Mouse (Mus musculus) forebrain, embryonic 11.5 days (tissue): ENCODE data around the gene Slc38a7. TPM values are rescaled to one million over a fixed set of nuclear protein-coding genes. Genes with fewer than 3 reads are reported as not detected.

Experiments used
- ATAC-seq: fragments of 200-750 bp; cut with Nextera tagmentation; replicated peaks from 2 replicates; pipeline ENCODE4 v1.8.0; 2017; ENCODE audit warnings: moderate TSS enrichment; ENCODE audit not compliant: low FRiP score
- DNase-seq: peaks from one replicate; pipeline ENCODE4 v3.0.0-alpha.2; 2017; ENCODE audit warnings: low spot score
- H3K27ac ChIP-seq: fragments of 300-500 bp; sonication (generic); 2 replicates; pipeline ENCODE4 v1.5.1; 2014; ENCODE audit warnings: low read depth, low read length
- H3K27me3 ChIP-seq: fragments of 300-500 bp; sonication (generic); 2 replicates; pipeline ENCODE4 v1.6.1; 2014; ENCODE audit warnings: mild to moderate bottlenecking, low read length, mixed read lengths; ENCODE audit not compliant: control insufficient read depth, insufficient read depth
- H3K36me3 ChIP-seq: fragments of 300-500 bp; sonication (generic); 2 replicates; pipeline ENCODE4 v1.6.1; 2014; ENCODE audit warnings: mild to moderate bottlenecking, low read length, moderate library complexity, mixed read lengths; ENCODE audit not compliant: control insufficient read depth, insufficient read depth
- H3K4me1 ChIP-seq: fragments of 300-500 bp; sonication (generic); replicated peaks from 2 replicates; pipeline ENCODE4 v1.6.1; 2014; ENCODE audit warnings: low read length, mixed read lengths; ENCODE audit not compliant: control insufficient read depth, insufficient read depth
- H3K4me2 ChIP-seq: fragments of 300-500 bp; sonication (generic); 2 replicates; pipeline ENCODE4 v1.6.1; 2014; ENCODE audit warnings: low read depth, mild to moderate bottlenecking, low read length, moderate library complexity, mixed read lengths; ENCODE audit not compliant: severe bottlenecking
- H3K4me3 ChIP-seq: fragments of 300-500 bp; sonication (generic); 2 replicates; pipeline ENCODE4 v1.5.1; 2014; ENCODE audit warnings: low read depth, low read length
- H3K9ac ChIP-seq: fragments of 300-500 bp; sonication (generic); 2 replicates; pipeline ENCODE4 v1.6.1; 2014; ENCODE audit warnings: low read length
- H3K9me3 ChIP-seq: fragments of 300-500 bp; sonication (generic); 2 replicates; pipeline ENCODE4 v1.6.1; 2016; ENCODE audit warnings: low read length, mixed read lengths; ENCODE audit not compliant: control insufficient read depth
- WGBS: fragments of 180-500 bp; shearing (Covaris S2); extraction: QIAGEN DNeasy Blood & Tissue Kit; methylation state at CpG from one replicate; pipeline ENCODE4 v1.1.7; 2014; 5-methylcytosine and 5-hydroxymethylcytosine counted together
- polyA plus RNA-seq: library from polyadenylated mRNA; unstranded; fragments of >200 nt; fragmentation: Nextera tagmentation; extraction: Ambion mirVana; gene quantifications from 2 replicates; pipeline ENCODE4 v1.2.1, GENCODE M21; 2014

The Slc38a7 gene
- polyA plus RNA-seq, 1 experiment from 2014 or later = 20.3 TPM

GRCm38 (mm10) chr8:95843968-95844367 lies 9.4 kb downstream of the Slc38a7 start:
- H3K27me3 ChIP-seq = no peaks in the 10 kb centered on the region
- H3K36me3 ChIP-seq = no peaks in the 10 kb centered on the region; the same call in 1 of the 2 replicates
- ATAC-seq (no peak), DNase-seq (no peak)
- H3K9ac ChIP-seq = no peak overlapping the region
- H3K9me3 ChIP-seq = no peaks in the 10 kb centered on the region
- WGBS = 84% methylated on average over 6 of the region's 6 CpGs
- H3K4me3 ChIP-seq = no peak overlapping the region
- H3K4me2 ChIP-seq = no peak overlapping the region
- no peak overlapping the region for H3K27ac ChIP-seq
- H3K4me1 ChIP-seq = no peaks in the 10 kb centered on the region

GRCm38 (mm10) chr8:95841436-95841835 lies 11.9 kb downstream of the Slc38a7 start:
- DNase-seq (no peak), ATAC-seq (no peak)
- H3K36me3 ChIP-seq = no peaks in the 10 kb centered on the region; the same call in 1 of the 2 replicates
- no peak overlapping the region for H3K27ac ChIP-seq
- H3K9ac ChIP-seq = no peak overlapping the region
- no peak overlapping the region for H3K4me3 ChIP-seq
- no peak overlapping the region for H3K4me2 ChIP-seq
- no peaks in the 10 kb centered on the region for H3K4me1 ChIP-seq
- 90% methylated on average over 15 of the region's 15 CpGs for WGBS
- H3K27me3 ChIP-seq = no peaks in the 10 kb centered on the region
- H3K9me3 ChIP-seq = no peaks in the 10 kb centered on the region

GRCm38 (mm10) chr8:95839289-95839688 lies 14.1 kb downstream of the Slc38a7 start:
- WGBS = 99% methylated on average over 4 of the region's 4 CpGs
- ATAC-seq = no peak
- no peaks in the 10 kb centered on the region; the same call in 1 of the 2 replicates for H3K36me3 ChIP-seq

GRCm38 (mm10) chr8:95837266-95837665 lies 16.1 kb downstream of the Slc38a7 start:
- H3K4me3 ChIP-seq = no peak overlapping the region
- 95% methylated on average over 10 of the region's 10 CpGs for WGBS

More at GRCm38 (mm10) chr8:95839289-95839688, 14.1 kb downstream of the Slc38a7 start:
- H3K27ac ChIP-seq = no peak overlapping the region
- no peak overlapping the region for H3K4me3 ChIP-seq
- H3K4me2 ChIP-seq = no peak overlapping the region
- H3K9me3 ChIP-seq = no peaks in the 10 kb centered on the region
- no peak for DNase-seq
- H3K4me1 ChIP-seq = no peaks in the 10 kb centered on the region
- H3K27me3 ChIP-seq = no peaks in the 10 kb centered on the region
- H3K9ac ChIP-seq = no peak overlapping the region

GRCm38 (mm10) chr8:95835891-95836290 lies 17.4 kb downstream of the Slc38a7 start:
- Histone ChIP-seq H3K36me3 (no peaks in the 10 kb centered on the region), H3K9ac (no peak overlapping the region), H3K27ac (no peak overlapping the region), H3K27me3 (no peaks in the 10 kb centered on the region), H3K9me3 (no peaks in the 10 kb centered on the region), H3K4me3 (no peak overlapping the region), H3K4me1 (peaks cover 5% of the 10 kb centered on the region; the same call in 1 of the 2 replicates), H3K4me2 (no peak overlapping the region)
- ATAC-seq = no peak
- no peak for DNase-seq
- WGBS = 68% methylated on average over 4 of the region's 4 CpGs

More at GRCm38 (mm10) chr8:95837266-95837665, 16.1 kb downstream of the Slc38a7 start:
- no peaks in the 10 kb centered on the region for H3K36me3 ChIP-seq
- no peak overlapping the region for H3K27ac ChIP-seq
- peaks cover 5% of the 10 kb centered on the region; the same call in 1 of the 2 replicates for H3K4me1 ChIP-seq
- H3K9me3 ChIP-seq = no peaks in the 10 kb centered on the region
- no peak for DNase-seq
- no peak for ATAC-seq
- H3K27me3 ChIP-seq = no peaks in the 10 kb centered on the region
- H3K9ac ChIP-seq = no peak overlapping the region
- H3K4me2 ChIP-seq = no peak overlapping the region

- H3K36me3 ChIP-seq = no peaks in the 10 kb centered on the region
- WGBS = under 1% methylated on average over 16 of the region's 16 CpGs
- H3K27me3 ChIP-seq = no peaks in the 10 kb centered on the region
- no peaks in the 10 kb centered on the region for H3K9me3 ChIP-seq
- H3K9ac ChIP-seq = peak overlapping the region; percentile 43
- peak overlapping the region; percentile 16; the same call in 1 of the 2 replicates for H3K4me3 ChIP-seq
- ATAC-seq = peak; percentile 60
- no peak overlapping the region for H3K27ac ChIP-seq
- H3K4me2 ChIP-seq = peak overlapping the region; percentile 49
- H3K4me1 ChIP-seq = peaks cover 5% of the 10 kb centered on the region; the same call in 1 of the 2 replicates
- DNase-seq = peak; percentile 63
These were observed 19.8 kb downstream of the Slc38a7 start for GRCm38 (mm10) chr8:95833435-95833984.

- ATAC-seq (peak; percentile 81), DNase-seq (peak; percentile 91)
- no peaks in the 10 kb centered on the region for H3K27me3 ChIP-seq
- H3K36me3 ChIP-seq = no peaks in the 10 kb centered on the region
- WGBS = 17% methylated on average over 16 of the region's 16 CpGs
- peak overlapping the region; percentile 16; the same call in 1 of the 2 replicates for H3K4me3 ChIP-seq
- H3K4me2 ChIP-seq = peak overlapping the region; percentile 49
- no peak overlapping the region for H3K27ac ChIP-seq
- no peaks in the 10 kb centered on the region for H3K9me3 ChIP-seq
- peak overlapping the region; percentile 43 for H3K9ac ChIP-seq
- H3K4me1 ChIP-seq = peaks cover 5% of the 10 kb centered on the region; the same call in 1 of the 2 replicates
These were observed 20.5 kb downstream of the Slc38a7 start for GRCm38 (mm10) chr8:95832603-95833434.

- no peak for ATAC-seq
- DNase-seq = no peak
- 80% methylated on average over 3 of the region's 3 CpGs for WGBS
These were observed 23.2 kb downstream of the Slc38a7 start for GRCm38 (mm10) chr8:95830144-95830543.

More at GRCm38 (mm10) chr8:95830144-95830543, 23.2 kb downstream of the Slc38a7 start:
- Histone ChIP-seq H3K27ac (no peak overlapping the region), H3K9ac (no peak overlapping the region), H3K4me3 (no peak overlapping the region), H3K9me3 (no peaks in the 10 kb centered on the region), H3K36me3 (no peaks in the 10 kb centered on the region), H3K27me3 (no peaks in the 10 kb centered on the region), H3K4me2 (no peak overlapping the region), H3K4me1 (peaks cover 5% of the 10 kb centered on the region; the same call in 1 of the 2 replicates)
